Mouse (Mus musculus) heart, postnatal 0 days (tissue): ENCODE data around the gene Lck. TPM values are rescaled to one million over a fixed set of nuclear protein-coding genes. Genes with fewer than 3 reads are reported as not detected.

Source experiments
- ATAC-seq: fragments of 200-750 bp; cut with Nextera tagmentation; 2 replicates; pipeline ENCODE4 v1.8.0; 2017; ENCODE audit warnings: low read depth, moderate number of reproducible peaks, moderate library complexity; ENCODE audit not compliant: insufficient read depth
- DNase-seq: peaks from one replicate; pipeline ENCODE4 v3.0.0-alpha.2; 2016; ENCODE audit warnings: low spot score
- H3K27ac ChIP-seq: fragments of 300-500 bp; sonication (generic); 2 replicates; pipeline ENCODE4 v1.5.1; 2014; ENCODE audit warnings: low read depth, mild to moderate bottlenecking
- H3K27me3 ChIP-seq: fragments of 300-500 bp; sonication (generic); 2 replicates; pipeline ENCODE4 v1.6.1; 2014; ENCODE audit warnings: low read length, mixed read lengths; ENCODE audit not compliant: control insufficient read depth, insufficient read depth
- H3K36me3 ChIP-seq: fragments of 300-500 bp; sonication (generic); replicated peaks from 2 replicates; pipeline ENCODE4 v1.6.1; 2014; ENCODE audit warnings: low read length, mixed read lengths; ENCODE audit not compliant: control insufficient read depth, insufficient read depth
- H3K4me1 ChIP-seq: fragments of 300-500 bp; sonication (generic); 2 replicates; pipeline ENCODE4 v1.6.1; 2014; ENCODE audit warnings: antibody characterized with exemption; ENCODE audit not compliant: control insufficient read depth, insufficient read depth
- H3K4me2 ChIP-seq: fragments of 300-500 bp; sonication (generic); 2 replicates; pipeline ENCODE4 v1.6.1; 2014; ENCODE audit warnings: low read depth, mild to moderate bottlenecking, low read length, moderate library complexity
- H3K4me3 ChIP-seq: fragments of 300-500 bp; sonication (generic); 2 replicates; pipeline ENCODE4 v1.5.1; 2014; ENCODE audit warnings: low read depth, low read length
- H3K9ac ChIP-seq: fragments of 300-500 bp; sonication (generic); replicated peaks from 2 replicates; pipeline ENCODE4 v1.6.1; 2014; ENCODE audit warnings: low read depth, low read length, mixed read lengths
- H3K9me3 ChIP-seq: fragments of 300-500 bp; sonication (generic); replicated peaks from 2 replicates; pipeline ENCODE4 v1.6.1; 2016; ENCODE audit warnings: low read length; ENCODE audit not compliant: control insufficient read depth
- CTCF ChIP-seq: IDR thresholded peaks from 2 replicates; pipeline ENCODE4 v1.5.1; 2016; ENCODE audit warnings: antibody characterized with exemption, control low read depth, low read depth
- EP300 ChIP-seq: IDR thresholded peaks from 2 replicates; pipeline ENCODE4 v1.6.1; 2016; ENCODE audit warnings: antibody characterized with exemption, low read depth
- WGBS: fragments of 180-500 bp; shearing (Covaris S2); extraction: QIAGEN DNeasy Blood & Tissue Kit; methylation state at CpG from one replicate; pipeline ENCODE4 v1.1.7; 2014; 5-methylcytosine and 5-hydroxymethylcytosine counted together
- polyA plus RNA-seq: library from polyadenylated mRNA; unstranded; fragments of >200 nt; fragmentation: Nextera tagmentation; extraction: Ambion mirVana; gene quantifications from 2 replicates; pipeline ENCODE4 v1.2.1, GENCODE M21; 2015
- total RNA-seq: library from RNA; depleted of rRNA; stranded (reverse); fragments of >200 nt; gene quantifications from 2 replicates; pipeline ENCODE4 v1.2.3, GENCODE M21; 2014; ENCODE audit warnings: low replicate concordance

Lck gene
- total and polyA plus RNA-seq, 2 experiments from 2014 or later: 0.71 to 2.0 TPM

GRCm38 (mm10) chr4:129505511-129505910 is 67.9 kb downstream of the Lck start:
- WGBS: 88% methylated on average over 3 of the region's 3 CpGs
- TF ChIP-seq EP300 (no peak), CTCF (no peak)
- H3K4me2 ChIP-seq: no peak overlapping the region
- no peaks in the 10 kb centered on the region for H3K27me3 ChIP-seq
- no peak for DNase-seq
- no peak overlapping the region for H3K27ac ChIP-seq
- peaks cover 49% of the 10 kb centered on the region for H3K4me1 ChIP-seq
- H3K9ac ChIP-seq: no peak overlapping the region
- no peak for ATAC-seq
- H3K9me3 ChIP-seq: no peaks in the 10 kb centered on the region
- no peak overlapping the region for H3K4me3 ChIP-seq
- no peaks in the 10 kb centered on the region for H3K36me3 ChIP-seq

GRCm38 (mm10) chr4:129502901-129503444 is 70.5 kb downstream of the Lck start:
- Histone ChIP-seq H3K4me2 (no peak overlapping the region), H3K27me3 (no peaks in the 10 kb centered on the region), H3K36me3 (no peaks in the 10 kb centered on the region), H3K27ac (no peak overlapping the region), H3K9ac (no peak overlapping the region), H3K4me3 (no peak overlapping the region), H3K4me1 (peaks cover 42% of the 10 kb centered on the region), H3K9me3 (no peaks in the 10 kb centered on the region)
- DNase-seq: no peak
- no peak for TF ChIP-seq CTCF
- TF ChIP-seq EP300: no peak
- WGBS: 50% methylated on average over 11 of the region's 11 CpGs
- ATAC-seq: no peak

GRCm38 (mm10) chr4:129502327-129502888 is 71.0 kb downstream of the Lck start:
- no peaks in the 10 kb centered on the region for H3K36me3 ChIP-seq
- H3K4me3 ChIP-seq: no peak overlapping the region
- no peak overlapping the region for H3K4me2 ChIP-seq
- H3K4me1 ChIP-seq: peaks cover 37% of the 10 kb centered on the region
- H3K27ac ChIP-seq: peak overlapping the region; percentile 21; the same call in 1 of the 2 replicates
- WGBS: 40% methylated on average over 9 of the region's 9 CpGs
- H3K9ac ChIP-seq: no peak overlapping the region
- no peaks in the 10 kb centered on the region for H3K27me3 ChIP-seq
- no peaks in the 10 kb centered on the region for H3K9me3 ChIP-seq
- no peak for DNase-seq
- TF ChIP-seq CTCF: no peak
- no peak for TF ChIP-seq EP300
- no peak for ATAC-seq

- ATAC-seq (peak; percentile 88), DNase-seq (peak; percentile 90)
- H3K27ac ChIP-seq: peak overlapping the region; percentile 88
- H3K4me3 ChIP-seq: peak overlapping the region; percentile 60
- peak overlapping the region; percentile 82 for H3K4me2 ChIP-seq
- H3K36me3 ChIP-seq: no peaks in the 10 kb centered on the region
- H3K4me1 ChIP-seq: peaks cover 37% of the 10 kb centered on the region
- H3K9ac ChIP-seq: peak overlapping the region; percentile 53
- H3K27me3 ChIP-seq: no peaks in the 10 kb centered on the region
- no peaks in the 10 kb centered on the region for H3K9me3 ChIP-seq
- TF ChIP-seq EP300 (peak; percentile 27; the same call in 1 of the 2 replicates), CTCF (no peak)
- 2% methylated on average over 47 of the region's 49 CpGs for WGBS
These were observed 72.6 kb downstream of the Lck start for GRCm38 (mm10) chr4:129500607-129501566.

GRCm38 (mm10) chr4:129500017-129500416 is 73.4 kb downstream of the Lck start:
- no peak for DNase-seq
- Histone ChIP-seq H3K9ac (no peak overlapping the region), H3K36me3 (no peaks in the 10 kb centered on the region), H3K9me3 (no peaks in the 10 kb centered on the region), H3K4me2 (peak overlapping the region; percentile 82), H3K4me3 (peak overlapping the region; percentile 60; the same call in 1 of the 2 replicates), H3K27ac (peak overlapping the region; percentile 88), H3K27me3 (no peaks in the 10 kb centered on the region), H3K4me1 (peaks cover 37% of the 10 kb centered on the region)
- 76% methylated on average over 8 of the region's 8 CpGs for WGBS
- TF ChIP-seq EP300 (no peak), CTCF (no peak)
- ATAC-seq: no peak
